Mouse (Mus musculus) lung, embryonic 15.5 days (tissue): ENCODE data around the gene Fgfr2. TPM values are rescaled to one million over a fixed set of nuclear protein-coding genes. Genes with fewer than 3 reads are reported as not detected.

Source experiments
- ATAC-seq: fragments of 200-750 bp; cut with Nextera tagmentation; 2 replicates; pipeline ENCODE4 v1.8.0; 2017; ENCODE audit warnings: moderate number of reproducible peaks, borderline replicate concordance; ENCODE audit not compliant: low FRiP score, low TSS enrichment; ENCODE audit errors: extremely low read depth
- H3K27ac ChIP-seq: fragments of 300-500 bp; sonication (generic); 2 replicates; pipeline ENCODE4 v1.5.1; 2015; ENCODE audit warnings: moderate library complexity, mild to moderate bottlenecking, inconsistent platforms
- H3K27me3 ChIP-seq: fragments of 300-500 bp; sonication (generic); 2 replicates; pipeline ENCODE4 v1.6.1; 2015; ENCODE audit warnings: inconsistent platforms
- H3K36me3 ChIP-seq: fragments of 300-500 bp; sonication (generic); 2 replicates; pipeline ENCODE4 v1.6.1; 2015; ENCODE audit warnings: inconsistent platforms
- H3K4me1 ChIP-seq: fragments of 300-500 bp; sonication (generic); 2 replicates; pipeline ENCODE4 v1.6.1; 2015; ENCODE audit warnings: inconsistent platforms
- H3K4me2 ChIP-seq: fragments of 300-500 bp; sonication (generic); 2 replicates; pipeline ENCODE4 v1.6.1; 2015; ENCODE audit warnings: inconsistent platforms, mild to moderate bottlenecking, moderate library complexity
- H3K4me3 ChIP-seq: fragments of 300-500 bp; sonication (generic); 2 replicates; pipeline ENCODE4 v1.5.1; 2015; ENCODE audit warnings: mild to moderate bottlenecking, inconsistent platforms
- H3K9ac ChIP-seq: fragments of 300-500 bp; sonication (generic); 2 replicates; pipeline ENCODE4 v1.6.1; 2015; ENCODE audit warnings: inconsistent platforms
- H3K9me3 ChIP-seq: fragments of 300-500 bp; sonication (generic); 2 replicates; pipeline ENCODE4 v1.6.1; 2016; ENCODE audit warnings: inconsistent platforms
- WGBS: fragments of 180-500 bp; shearing (Covaris S2); methylation state at CpG from one replicate; pipeline ENCODE4 v1.1.7; 2015; 5-methylcytosine and 5-hydroxymethylcytosine counted together
- polyA plus RNA-seq: library from polyadenylated mRNA; unstranded; fragments of >200 nt; fragmentation: Nextera tagmentation; extraction: Ambion mirVana; gene quantifications from 2 replicates; pipeline ENCODE4 v1.2.1, GENCODE M21; 2015

Gene Fgfr2
- polyA plus RNA-seq, 1 experiment from 2014 or later, result 160 TPM

- Histone ChIP-seq H3K27ac (no peak overlapping the region), H3K4me2 (no peak overlapping the region), H3K9me3 (no peaks in the 10 kb centered on the region), H3K9ac (no peak overlapping the region), H3K4me3 (no peak overlapping the region), H3K36me3 (no peaks in the 10 kb centered on the region), H3K27me3 (no peaks in the 10 kb centered on the region), H3K4me1 (no peaks in the 10 kb centered on the region)
- WGBS, result 64% methylated on average over 8 of the region's 8 CpGs
- ATAC-seq, result no peak
Observed at GRCm38 (mm10) chr7:133139689-133140336, 16.7 kb upstream of the Fgfr2 start.

DNA sequence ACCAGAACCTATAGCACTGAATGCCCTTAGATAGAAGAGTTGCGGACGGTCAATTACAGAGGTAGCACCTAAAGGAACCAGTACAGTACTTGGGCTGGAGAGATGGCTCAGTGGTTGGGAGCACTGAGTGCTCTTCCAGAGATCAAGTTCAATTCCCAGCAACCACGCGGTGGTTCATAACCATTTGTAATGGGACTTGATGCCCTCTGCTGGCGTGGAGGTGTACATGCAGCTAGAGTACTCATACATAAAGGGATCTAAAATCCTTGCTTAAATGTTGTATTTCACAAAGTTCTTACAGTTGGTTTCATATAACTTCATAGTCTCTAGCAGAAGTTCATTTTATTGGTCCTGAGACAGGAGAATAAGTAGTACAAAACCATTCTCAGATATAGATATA, 10.4 kb upstream of the Fgfr2 start:
- ATAC-seq, result no peak
- H3K27ac ChIP-seq, result no peak overlapping the region
- no peaks in the 10 kb centered on the region for H3K4me1 ChIP-seq
- no peaks in the 10 kb centered on the region for H3K36me3 ChIP-seq
- WGBS, result 68% methylated on average over 5 of the region's 5 CpGs
- no peak overlapping the region for H3K9ac ChIP-seq
- no peak overlapping the region for H3K4me3 ChIP-seq
- no peaks in the 10 kb centered on the region for H3K9me3 ChIP-seq
- no peaks in the 10 kb centered on the region for H3K27me3 ChIP-seq
- no peak overlapping the region for H3K4me2 ChIP-seq

DNA sequence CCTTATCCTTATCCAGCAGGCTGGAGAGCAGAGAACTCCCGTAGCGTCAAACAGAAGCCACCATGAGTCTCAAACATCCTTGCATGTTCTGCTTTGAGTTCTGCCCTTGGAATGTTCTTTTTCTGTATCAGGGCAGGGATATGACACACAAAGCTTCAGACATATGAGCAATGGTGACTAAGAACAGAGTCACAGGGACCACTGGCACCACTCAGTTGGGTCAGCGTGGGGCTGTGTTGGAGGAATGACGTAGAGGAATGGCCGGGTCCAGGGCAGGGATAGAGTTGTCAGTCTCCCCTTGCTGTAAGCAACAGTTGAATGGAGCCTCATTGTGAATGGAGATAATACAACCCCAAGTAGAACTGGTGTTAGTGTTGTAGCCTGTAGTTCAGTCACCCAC, 9.6 kb upstream of the Fgfr2 start:
- WGBS, result 94% methylated on average over 5 of the region's 5 CpGs
- Histone ChIP-seq H3K27ac (no peak overlapping the region), H3K27me3 (no peaks in the 10 kb centered on the region), H3K4me2 (no peak overlapping the region), H3K9ac (no peak overlapping the region), H3K9me3 (no peaks in the 10 kb centered on the region), H3K36me3 (no peaks in the 10 kb centered on the region), H3K4me1 (no peaks in the 10 kb centered on the region), H3K4me3 (no peak overlapping the region)
- ATAC-seq, result no peak

GRCm38 (mm10) chr7:133124701-133125485, 1.7 kb upstream of the Fgfr2 start:
- 12% methylated on average over 34 of the region's 34 CpGs for WGBS
- ATAC-seq, result no peak

GRCm38 (mm10) chr7:133123999-133124700, 1.0 kb upstream of the Fgfr2 start, which contains the start of gene Ctbp2:
Gene Ctbp2, minus strand, starts transcription at chr7:133124354.
- peak; percentile 82 for ATAC-seq
- Histone ChIP-seq H3K9me3 (no peaks in the 10 kb centered on the region), H3K27me3 (no peaks in the 10 kb centered on the region), H3K9ac (peak within 1 kb of the TSS; percentile 98), H3K27ac (peak within 1 kb of the TSS; percentile 99), H3K36me3 (no peaks in the 10 kb centered on the region), H3K4me3 (peak within 1 kb of the TSS; percentile 94), H3K4me1 (peaks cover 25% of the 10 kb centered on the region), H3K4me2 (peak within 1 kb of the TSS; percentile 93)
- WGBS, result under 1% methylated on average over 50 of the region's 59 CpGs

More at GRCm38 (mm10) chr7:133124701-133125485, 1.7 kb upstream of the Fgfr2 start:
- Histone ChIP-seq H3K27ac (peak overlapping the region; percentile 99), H3K4me3 (peak overlapping the region; percentile 94), H3K4me2 (peak overlapping the region; percentile 93), H3K36me3 (no peaks in the 10 kb centered on the region), H3K9me3 (no peaks in the 10 kb centered on the region), H3K4me1 (peaks cover 21% of the 10 kb centered on the region), H3K27me3 (no peaks in the 10 kb centered on the region), H3K9ac (peak overlapping the region; percentile 98)

GRCm38 (mm10) chr7:133122379-133123243, 539 bp downstream of the Fgfr2 start:
- WGBS, result under 1% methylated on average over 72 of the region's 102 CpGs
- ATAC-seq, result peak; percentile 24
- Histone ChIP-seq H3K27me3 (no peaks in the 10 kb centered on the region), H3K4me1 (peaks cover 39% of the 10 kb centered on the region), H3K36me3 (no peaks in the 10 kb centered on the region), H3K9me3 (no peaks in the 10 kb centered on the region), H3K27ac (peak overlapping the region; percentile 99), H3K4me2 (peak overlapping the region; percentile 93), H3K4me3 (peak overlapping the region; percentile 94), H3K9ac (peak overlapping the region; percentile 98)

DNA sequence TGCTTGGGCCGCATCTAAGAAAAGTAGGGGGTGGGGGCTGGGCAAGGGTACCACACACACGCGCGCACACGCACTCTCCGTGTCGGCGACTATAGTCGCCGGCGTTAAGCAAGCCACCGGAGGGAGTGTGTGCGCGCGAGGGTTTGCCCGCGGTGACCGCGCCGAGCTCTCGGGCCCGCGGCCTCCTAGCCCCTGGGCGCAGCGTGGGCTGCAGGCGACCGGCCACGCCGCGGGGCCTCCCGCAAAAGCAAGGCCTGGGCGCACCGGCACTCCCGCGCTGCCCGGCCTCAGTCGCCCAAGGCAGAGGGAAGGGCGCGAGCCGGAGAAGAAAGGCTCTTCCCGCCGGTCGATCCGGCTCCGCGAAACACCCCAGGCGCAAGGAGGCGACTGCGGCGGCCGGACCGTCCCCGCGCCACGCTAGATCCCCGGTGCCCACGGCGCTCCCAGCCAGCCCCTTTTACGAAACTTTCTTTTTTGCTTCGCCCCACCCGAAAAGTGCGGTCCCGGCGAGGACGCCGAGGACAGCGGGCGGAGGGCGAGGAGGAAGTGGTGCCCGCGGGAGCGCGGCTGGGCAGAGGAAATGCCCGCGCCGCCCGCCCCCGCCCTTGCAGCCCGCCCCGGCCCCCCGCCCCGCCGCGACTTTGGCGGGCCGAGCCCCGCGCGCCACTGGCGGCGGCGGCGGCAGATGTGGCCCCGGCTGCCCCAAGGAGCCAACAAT, 1.3 kb downstream of the Fgfr2 start:
- Histone ChIP-seq H3K9me3 (no peaks in the 10 kb centered on the region), H3K27me3 (no peaks in the 10 kb centered on the region), H3K9ac (peak overlapping the region; percentile 98), H3K4me3 (peak overlapping the region; percentile 94), H3K4me1 (peaks cover 47% of the 10 kb centered on the region), H3K27ac (peak overlapping the region; percentile 99), H3K36me3 (no peaks in the 10 kb centered on the region), H3K4me2 (peak overlapping the region; percentile 93)
- no peak for ATAC-seq
- WGBS, result under 1% methylated on average over 82 of the region's 94 CpGs

- peaks cover 53% of the 10 kb centered on the region for H3K4me1 ChIP-seq
- H3K4me3 ChIP-seq, result peak overlapping the region; percentile 94
- peak overlapping the region; percentile 99 for H3K27ac ChIP-seq
- ATAC-seq, result no peak
- no peaks in the 10 kb centered on the region for H3K36me3 ChIP-seq
- H3K9me3 ChIP-seq, result no peaks in the 10 kb centered on the region
- H3K4me2 ChIP-seq, result peak overlapping the region; percentile 93
- no peaks in the 10 kb centered on the region for H3K27me3 ChIP-seq
- 4% methylated on average over 14 of the region's 14 CpGs for WGBS
- H3K9ac ChIP-seq, result peak overlapping the region; percentile 98
Observed at GRCm38 (mm10) chr7:133121080-133121607, 2.0 kb downstream of the Fgfr2 start.

- Histone ChIP-seq H3K36me3 (no peaks in the 10 kb centered on the region), H3K27ac (peak overlapping the region; percentile 1; the same call in 1 of the 2 replicates), H3K9me3 (no peaks in the 10 kb centered on the region), H3K9ac (no peak overlapping the region), H3K4me2 (peak overlapping the region; percentile 93), H3K4me1 (peaks cover 59% of the 10 kb centered on the region), H3K4me3 (peak overlapping the region; percentile 94), H3K27me3 (no peaks in the 10 kb centered on the region)
- 14% methylated on average over 15 of the region's 15 CpGs for WGBS
- no peak for ATAC-seq
Observed at GRCm38 (mm10) chr7:133120221-133120751, 2.9 kb downstream of the Fgfr2 start.

DNA sequence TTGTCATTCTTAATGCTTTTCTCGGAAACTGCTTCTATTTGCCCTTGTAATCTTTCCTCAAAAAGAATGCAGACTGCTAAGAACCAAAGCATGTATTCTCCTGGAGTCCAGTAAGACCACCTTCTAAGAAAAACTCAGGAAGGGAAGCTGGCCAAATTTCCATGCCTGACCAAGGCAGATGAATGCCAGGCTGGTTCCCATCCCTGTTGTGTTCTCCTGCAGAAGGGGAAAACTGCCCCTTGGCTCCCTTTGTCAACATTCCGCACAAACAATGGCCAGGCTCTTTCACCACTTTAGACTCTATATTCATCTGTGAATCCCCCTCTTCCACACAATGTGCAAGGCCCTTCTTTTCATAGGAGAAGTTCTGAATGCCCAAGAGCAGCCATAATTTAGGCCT, 5.3 kb downstream of the Fgfr2 start:
- 40% methylated on average over 2 of the region's 2 CpGs for whole genome bisulfite sequencing
- peaks cover 75% of the 10 kb centered on the region for H3K4me1 ChIP-seq
- H3K9ac ChIP-seq, result no peak overlapping the region
- no peak for ATAC-seq
- H3K4me2 ChIP-seq, result no peak overlapping the region
- no peaks in the 10 kb centered on the region for H3K27me3 ChIP-seq
- no peak overlapping the region for H3K27ac ChIP-seq
- no peaks in the 10 kb centered on the region for H3K36me3 ChIP-seq
- H3K9me3 ChIP-seq, result no peaks in the 10 kb centered on the region
- no peak overlapping the region for H3K4me3 ChIP-seq
